Mouse (Mus musculus) limb, embryonic 10.5 days (tissue): ENCODE results near the gene Pnrc1. TPM values are rescaled to one million over a fixed set of nuclear protein-coding genes. Genes with fewer than 3 reads are reported as not detected.

Experiments
- DNase-seq: peaks from one replicate; pipeline ENCODE4 v3.0.0-alpha.2; 2017; ENCODE audit warnings: low spot score
- H3K27ac ChIP-seq: fragments of 300-500 bp; sonication (generic); 2 replicates; pipeline ENCODE4 v1.5.1; 2016; ENCODE audit warnings: mild to moderate bottlenecking
- H3K27me3 ChIP-seq: fragments of 300-500 bp; sonication (generic); 2 replicates; pipeline ENCODE4 v1.6.1; 2016; ENCODE audit warnings: low read depth, mild to moderate bottlenecking; ENCODE audit not compliant: poor library complexity, severe bottlenecking
- H3K36me3 ChIP-seq: fragments of 300-500 bp; sonication (generic); 2 replicates; pipeline ENCODE4 v1.6.1; 2016; ENCODE audit warnings: mild to moderate bottlenecking, moderate library complexity
- H3K4me1 ChIP-seq: fragments of 300-500 bp; sonication (generic); 2 replicates; pipeline ENCODE4 v1.6.1; 2016
- H3K4me3 ChIP-seq: fragments of 300-500 bp; sonication (generic); 2 replicates; pipeline ENCODE4 v1.5.1; 2016; ENCODE audit warnings: mild to moderate bottlenecking, moderate library complexity
- H3K9me3 ChIP-seq: fragments of 300-500 bp; sonication (generic); replicated peaks from 2 replicates; pipeline ENCODE4 v1.6.1; 2016; ENCODE audit warnings: mild to moderate bottlenecking
- WGBS: fragments of 180-500 bp; shearing (Covaris S2); methylation state at CpG from one replicate; pipeline ENCODE4 v1.1.7; 2016; 5-methylcytosine and 5-hydroxymethylcytosine counted together
- polyA plus RNA-seq: library from polyadenylated mRNA; unstranded; fragments of >200 nt; fragmentation: Nextera tagmentation; extraction: Ambion mirVana; gene quantifications from 2 replicates; pipeline ENCODE4 v1.2.1, GENCODE M21; 2016

Pnrc1 gene
- polyA plus RNA-seq, 1 experiment from 2014 or later: 87.1 TPM

- H3K36me3 ChIP-seq: no peaks in the 10 kb centered on the region
- H3K9me3 ChIP-seq: no peaks in the 10 kb centered on the region
- WGBS: 29% methylated on average over 16 of the region's 16 CpGs
- H3K4me3 ChIP-seq: no peak overlapping the region
- H3K4me1 ChIP-seq: no peaks in the 10 kb centered on the region
- DNase-seq: peak; percentile 83
- H3K27me3 ChIP-seq: 0 out of 2 replicates have a peak, but pooled peaks cover 4% of the 10 kb centered on the region
- no peak overlapping the region for H3K27ac ChIP-seq
These were observed 2.7 kb upstream of the Pnrc1 start for GRCm38 (mm10) chr4:33292409-33293370.

GRCm38 (mm10) chr4:33290878-33291277, 915 bp upstream of the Pnrc1 start:
- 60% methylated on average over 4 of the region's 4 CpGs for WGBS
- no peaks in the 10 kb centered on the region for H3K9me3 ChIP-seq
- H3K4me3 ChIP-seq: no peak overlapping the region
- H3K36me3 ChIP-seq: no peaks in the 10 kb centered on the region
- H3K27ac ChIP-seq: no peak overlapping the region
- no peak for DNase-seq
- H3K27me3 ChIP-seq: 0 out of 2 replicates have a peak, but pooled peaks cover 4% of the 10 kb centered on the region
- H3K4me1 ChIP-seq: no peaks in the 10 kb centered on the region

GRCm38 (mm10) chr4:33289106-33289650, 785 bp downstream of the Pnrc1 start:
- 0 out of 2 replicates have a peak, but pooled peaks cover 4% of the 10 kb centered on the region for H3K27me3 ChIP-seq
- no peak overlapping the region; the same call in 1 of the 2 replicates for H3K4me3 ChIP-seq
- no peak overlapping the region for H3K27ac ChIP-seq
- DNase-seq: no peak
- H3K9me3 ChIP-seq: no peaks in the 10 kb centered on the region
- 85% methylated on average over 12 of the region's 12 CpGs for WGBS
- H3K4me1 ChIP-seq: no peaks in the 10 kb centered on the region
- H3K36me3 ChIP-seq: no peaks in the 10 kb centered on the region

- Histone ChIP-seq H3K27ac (no peak overlapping the region), H3K4me1 (no peaks in the 10 kb centered on the region), H3K36me3 (no peaks in the 10 kb centered on the region), H3K27me3 (no peaks in the 10 kb centered on the region), H3K9me3 (no peaks in the 10 kb centered on the region), H3K4me3 (no peak overlapping the region)
- WGBS: 86% methylated on average over 8 of the region's 8 CpGs
- DNase-seq: no peak
These were observed 4.5 kb downstream of the Pnrc1 start for GRCm38 (mm10) chr4:33285448-33285847.

- DNase-seq: no peak
- no peaks in the 10 kb centered on the region for H3K27me3 ChIP-seq
- H3K4me3 ChIP-seq: no peak overlapping the region
- H3K36me3 ChIP-seq: no peaks in the 10 kb centered on the region
- WGBS: 76% methylated on average over 5 of the region's 5 CpGs
- H3K27ac ChIP-seq: no peak overlapping the region
- H3K4me1 ChIP-seq: no peaks in the 10 kb centered on the region
- no peaks in the 10 kb centered on the region for H3K9me3 ChIP-seq
These were observed 5.7 kb downstream of the Pnrc1 start for GRCm38 (mm10) chr4:33284083-33284880.

GRCm38 (mm10) chr4:33281891-33282685, 7.9 kb downstream of the Pnrc1 start:
- no peak overlapping the region for H3K4me3 ChIP-seq
- no peaks in the 10 kb centered on the region for H3K9me3 ChIP-seq
- WGBS: 80% methylated on average over 3 of the region's 3 CpGs
- H3K36me3 ChIP-seq: no peaks in the 10 kb centered on the region
- no peak overlapping the region for H3K27ac ChIP-seq
- H3K4me1 ChIP-seq: no peaks in the 10 kb centered on the region
- no peaks in the 10 kb centered on the region for H3K27me3 ChIP-seq
- DNase-seq: no peak

- DNase-seq: no peak
- Histone ChIP-seq H3K4me1 (peaks cover 6% of the 10 kb centered on the region), H3K4me3 (no peak overlapping the region), H3K36me3 (no peaks in the 10 kb centered on the region), H3K27ac (no peak overlapping the region), H3K9me3 (no peaks in the 10 kb centered on the region), H3K27me3 (no peaks in the 10 kb centered on the region)
- WGBS: 85% methylated on average over 3 of the region's 3 CpGs
These were observed 16.5 kb downstream of the Pnrc1 start for GRCm38 (mm10) chr4:33273437-33273836.

GRCm38 (mm10) chr4:33270386-33271314, 19.3 kb downstream of the Pnrc1 start:
- no peak for DNase-seq
- H3K4me1 ChIP-seq: peaks cover 6% of the 10 kb centered on the region
- no peaks in the 10 kb centered on the region for H3K36me3 ChIP-seq
- no peaks in the 10 kb centered on the region for H3K27me3 ChIP-seq
- H3K4me3 ChIP-seq: no peak overlapping the region
- 78% methylated on average over 11 of the region's 11 CpGs for WGBS
- H3K27ac ChIP-seq: peak overlapping the region; percentile 37; the same call in 1 of the 2 replicates
- H3K9me3 ChIP-seq: no peaks in the 10 kb centered on the region

GRCm38 (mm10) chr4:33264979-33265726, 24.8 kb downstream of the Pnrc1 start:
- Histone ChIP-seq H3K9me3 (no peaks in the 10 kb centered on the region), H3K4me1 (peaks cover 8% of the 10 kb centered on the region; the same call in 1 of the 2 replicates), H3K36me3 (no peaks in the 10 kb centered on the region), H3K27me3 (no peaks in the 10 kb centered on the region), H3K4me3 (no peak overlapping the region), H3K27ac (no peak overlapping the region)
- DNase-seq: no peak
- 87% methylated on average over 11 of the region's 11 CpGs for WGBS

- no peak for DNase-seq
- H3K4me1 ChIP-seq: peaks cover 9% of the 10 kb centered on the region; the same call in 1 of the 2 replicates
- H3K27ac ChIP-seq: no peak overlapping the region
- H3K4me3 ChIP-seq: no peak overlapping the region
- no peaks in the 10 kb centered on the region for H3K27me3 ChIP-seq
- WGBS: 77% methylated on average over 1 of the region's 1 CpGs
- H3K9me3 ChIP-seq: no peaks in the 10 kb centered on the region
- no peaks in the 10 kb centered on the region for H3K36me3 ChIP-seq
These were observed 27.1 kb downstream of the Pnrc1 start for GRCm38 (mm10) chr4:33262897-33263296.

- no peak overlapping the region for H3K27ac ChIP-seq
- no peaks in the 10 kb centered on the region for H3K9me3 ChIP-seq
- WGBS: 66% methylated on average over 7 of the region's 7 CpGs
These were observed 28.6 kb downstream of the Pnrc1 start for GRCm38 (mm10) chr4:33261311-33261753.

More at GRCm38 (mm10) chr4:33261311-33261753, 28.6 kb downstream of the Pnrc1 start:
- H3K4me3 ChIP-seq: no peak overlapping the region
- H3K4me1 ChIP-seq: peaks cover 9% of the 10 kb centered on the region; the same call in 1 of the 2 replicates
- DNase-seq: no peak
- no peaks in the 10 kb centered on the region for H3K36me3 ChIP-seq
- H3K27me3 ChIP-seq: no peaks in the 10 kb centered on the region
